Mouse (Mus musculus): Measurements from ENCODE around the gene Serinc4.

GRCm38 (mm10) chr2:121415103-121415502 is 41.5 kb downstream of the Serinc4 start:
- no peak for TF ChIP-seq POLR2A (IDR thresholded peaks at IDR 0.05; ENCODE audit: borderline replicate concordance, insufficient read depth, low read length)
- TF ChIP-seq CTCF (IDR thresholded peaks at IDR 0.05; ENCODE audit: borderline replicate concordance, insufficient read depth, low read depth, low read length): no peak

Measured in cerebellum, adult 2 months (tissue).